Mouse (Mus musculus) left cerebral cortex, adult 8-10 months (tissue): ENCODE measurements around the gene Bglap. TPM values are rescaled to one million over a fixed set of nuclear protein-coding genes. Genes with fewer than 3 reads are reported as not detected.
A peak's percentile ranks its signal among the peaks of the same experiment; 100 is the strongest.
"Not testable (repeated sequence)": the region's sequence is repeated elsewhere in the genome, so short reads cannot be mapped to it uniquely, and the experiment has no call there.

Source experiments
- DNase-seq, 2 experiments: peaks; one replicate each; pipeline ENCODE4 v3.0.0; 2022; ENCODE audit warnings: low spot score in 2 of 2
- total RNA-seq, 4 experiments: library from RNA; stranded (reverse); gene quantifications; 2 replicates each; pipeline ENCODE4 v1.2.4; 2022

Gene Bglap
- total RNA-seq, 4 experiments from 2014 or later = 2.8 TPM; not detected in 3

DNA sequence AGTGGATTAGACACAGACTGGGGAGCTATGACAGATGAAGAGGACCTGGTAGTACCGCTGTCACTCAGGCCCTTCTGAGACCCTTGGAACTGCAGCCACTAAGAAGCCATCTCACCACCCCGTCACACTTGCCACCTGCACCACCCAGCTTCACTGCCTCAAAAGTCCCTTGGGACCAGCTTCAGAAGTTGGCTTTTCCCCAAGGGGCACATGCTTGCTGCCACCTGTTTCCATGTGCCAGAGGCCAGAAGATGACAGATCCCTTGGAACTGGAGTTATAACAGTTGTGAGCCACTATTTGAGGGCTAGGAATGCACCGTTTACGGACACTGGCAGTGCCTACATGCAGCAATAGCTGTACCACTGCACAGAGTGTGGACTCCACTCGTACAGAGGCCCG lies 11.0 kb upstream of the Bglap start:
- DNase-seq = no peak

DNA sequence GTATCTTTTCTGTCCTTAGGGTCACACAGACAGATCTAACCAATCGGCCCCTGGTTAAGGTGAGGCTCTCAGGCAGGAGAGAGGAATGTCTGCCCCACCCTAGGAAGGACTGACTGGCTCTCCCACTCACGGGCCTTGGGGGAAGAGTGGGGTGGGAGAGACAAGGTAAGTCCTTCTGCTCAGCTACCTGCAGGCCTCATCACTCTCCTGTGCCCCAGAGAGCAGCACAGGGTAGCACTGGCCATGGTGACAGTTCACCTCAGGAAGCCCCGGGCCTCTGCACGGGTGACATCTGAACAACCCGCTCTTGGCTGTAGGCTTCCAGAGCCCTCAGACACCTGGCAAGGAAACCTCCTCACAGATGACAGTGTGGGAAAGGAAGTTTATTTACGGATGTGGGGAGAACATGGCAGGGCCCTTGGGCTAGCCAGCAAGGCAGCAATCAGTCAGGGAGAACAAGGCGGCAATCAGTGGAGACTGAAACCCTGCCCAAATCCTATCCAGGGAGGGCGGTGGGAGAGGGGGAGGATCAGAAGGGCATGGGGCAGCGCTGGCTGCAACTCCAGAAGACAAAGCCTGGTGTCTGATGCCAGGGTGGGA lies 9.6 kb upstream of the Bglap start:
- no peak for DNase-seq

DNA sequence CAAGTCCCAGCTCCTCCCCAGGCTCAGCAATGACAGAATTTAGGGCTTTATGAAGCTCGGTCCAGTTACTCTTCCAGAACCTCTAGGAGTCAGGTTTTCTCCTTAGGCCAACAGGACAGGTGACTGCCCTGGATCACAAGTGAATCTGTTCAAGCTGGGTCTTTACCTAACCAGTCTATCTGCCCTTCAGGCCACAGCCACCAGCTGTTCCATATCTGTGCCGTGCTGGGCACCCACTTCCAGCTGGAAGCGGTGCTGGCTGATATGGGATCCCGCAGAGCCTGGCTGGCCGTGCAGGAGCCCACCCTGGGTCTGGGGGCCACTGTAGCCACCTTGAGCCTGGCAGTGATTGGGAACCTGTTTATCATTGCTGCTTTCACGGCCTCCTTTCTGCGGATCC lies 1.9 kb downstream of the Bglap start:
- DNase-seq = not testable (repeated sequence)

GRCm38 (mm10) chr3:88381389-88382315 lies 2.6 kb downstream of the Bglap start:
- DNase-seq = not testable (repeated sequence)

DNA sequence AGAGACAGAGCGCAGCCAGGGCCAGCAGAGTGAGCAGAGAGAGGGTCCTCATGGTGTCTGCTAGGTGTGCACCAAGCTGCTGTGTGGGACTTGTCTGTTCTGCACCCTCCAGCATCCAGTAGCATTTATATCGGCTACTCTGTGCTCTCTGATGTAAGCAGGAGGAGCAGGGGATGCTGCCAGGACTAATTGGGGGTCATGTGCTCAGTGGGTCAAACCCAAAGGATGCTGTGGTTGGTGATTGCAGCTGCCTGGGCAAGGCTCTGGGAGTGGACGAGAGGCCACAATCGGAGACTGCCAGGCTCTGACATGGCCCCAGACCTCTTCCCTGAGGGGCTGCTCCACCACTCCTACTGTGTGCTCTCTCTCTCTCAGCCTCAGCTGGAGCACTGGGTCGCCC lies 5.7 kb downstream of the Bglap start, which contains the start of gene Bglap2:
Gene Bglap2, minus strand, starts transcription at position 101 of the 400 bp plus-strand sequence.
- DNase-seq = not testable (repeated sequence)

DNA sequence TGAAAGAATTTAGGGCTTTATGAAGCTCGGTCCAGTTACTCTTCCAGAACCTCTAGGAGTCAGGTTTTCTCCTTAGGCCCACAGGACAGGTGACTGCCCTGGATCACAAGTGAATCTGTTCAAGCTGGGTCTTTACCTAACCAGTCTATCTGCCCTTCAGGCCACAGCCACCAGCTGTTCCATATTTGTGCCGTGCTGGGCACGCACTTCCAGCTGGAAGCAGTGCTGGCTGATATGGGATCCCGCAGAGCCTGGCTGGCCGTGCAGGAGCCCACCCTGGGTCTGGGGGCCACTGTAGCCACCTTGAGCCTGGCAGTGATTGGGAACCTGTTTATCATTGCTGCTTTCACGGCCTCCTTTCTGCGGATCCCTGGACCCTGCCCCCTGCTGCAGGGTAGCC lies 7.6 kb downstream of the Bglap start:
- not testable (repeated sequence) for DNase-seq

GRCm38 (mm10) chr3:88375750-88376626 lies 8.3 kb downstream of the Bglap start:
- not testable (repeated sequence) for DNase-seq

- not testable (repeated sequence) for DNase-seq
Measured at GRCm38 (mm10) chr3:88372643-88373042, 11.6 kb downstream of the Bglap start, which contains the start of gene Bglap3. TSS of gene Bglap3 (minus strand) at chr3:88372743.

DNA sequence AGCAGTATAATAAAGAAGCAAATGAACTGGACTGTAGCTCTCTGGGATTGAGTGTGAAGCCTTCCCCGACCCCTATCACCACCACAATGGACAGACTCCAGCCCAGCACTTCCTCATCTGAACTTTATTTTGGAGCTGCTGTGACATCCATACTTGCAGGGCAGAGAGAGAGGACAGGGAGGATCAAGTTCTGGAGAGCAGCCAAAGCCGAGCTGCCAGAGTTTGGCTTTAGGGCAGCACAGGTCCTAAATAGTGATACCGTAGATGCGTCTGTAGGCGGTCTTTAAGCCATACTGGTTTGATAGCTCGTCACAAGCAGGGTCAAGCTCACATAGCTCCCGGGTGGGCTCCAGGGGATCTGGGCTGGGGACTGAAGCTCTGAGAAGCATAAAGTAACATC lies 15.8 kb downstream of the Bglap start:
- DNase-seq = not testable (repeated sequence)

- DNase-seq = not testable (repeated sequence)
Measured at GRCm38 (mm10) chr3:88367517-88367916, 16.7 kb downstream of the Bglap start.

- DNase-seq = peak; percentile 58 to 69
Measured at GRCm38 (mm10) chr3:88366830-88367428, 17.3 kb downstream of the Bglap start.

DNA sequence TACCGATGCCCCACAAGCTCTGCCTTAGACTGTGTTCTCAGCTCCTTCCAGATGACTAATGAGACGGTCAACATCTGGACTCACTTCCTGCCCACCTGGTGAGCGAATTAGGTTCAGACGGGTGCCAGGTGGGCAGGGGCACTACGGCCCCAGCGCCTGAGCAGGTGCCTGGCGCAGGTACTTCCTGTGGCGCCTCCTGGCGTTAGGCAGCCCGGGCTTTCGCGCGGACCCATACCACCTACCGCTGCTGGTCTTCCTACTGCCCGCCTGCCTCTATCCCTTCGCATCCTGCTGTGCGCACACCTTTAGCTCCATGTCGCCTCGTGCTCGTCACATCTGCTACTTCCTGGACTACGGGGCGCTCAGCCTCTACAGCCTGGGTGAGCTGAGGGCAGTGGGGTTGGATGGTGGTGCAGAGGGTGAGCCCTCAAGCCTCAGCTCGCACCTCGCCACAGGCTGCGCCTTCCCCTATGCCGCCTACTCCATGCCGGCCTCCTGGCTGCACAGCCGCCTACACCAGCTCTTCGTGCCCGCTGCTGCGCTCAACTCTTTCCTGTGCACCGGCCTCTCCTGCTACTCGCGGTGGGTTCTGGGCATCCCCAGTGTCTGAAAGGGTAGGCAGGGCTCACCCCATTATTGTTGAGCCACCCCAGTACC lies 18.4 kb downstream of the Bglap start:
- DNase-seq = no peak

GRCm38 (mm10) chr3:88364337-88364736 lies 19.9 kb downstream of the Bglap start, which contains the start of gene Paqr6:
TSS of gene Paqr6 (plus strand) at chr3:88364584.
- DNase-seq = peak in 1 of 2 experiments; percentile 48

- peak in 1 of 2 experiments; percentile 74 for DNase-seq
Measured at GRCm38 (mm10) chr3:88363700-88364099, 20.6 kb downstream of the Bglap start.

- DNase-seq = peak in 1 of 2 experiments; percentile 36
Measured at GRCm38 (mm10) chr3:88361612-88362313, 22.5 kb downstream of the Bglap start.

DNA sequence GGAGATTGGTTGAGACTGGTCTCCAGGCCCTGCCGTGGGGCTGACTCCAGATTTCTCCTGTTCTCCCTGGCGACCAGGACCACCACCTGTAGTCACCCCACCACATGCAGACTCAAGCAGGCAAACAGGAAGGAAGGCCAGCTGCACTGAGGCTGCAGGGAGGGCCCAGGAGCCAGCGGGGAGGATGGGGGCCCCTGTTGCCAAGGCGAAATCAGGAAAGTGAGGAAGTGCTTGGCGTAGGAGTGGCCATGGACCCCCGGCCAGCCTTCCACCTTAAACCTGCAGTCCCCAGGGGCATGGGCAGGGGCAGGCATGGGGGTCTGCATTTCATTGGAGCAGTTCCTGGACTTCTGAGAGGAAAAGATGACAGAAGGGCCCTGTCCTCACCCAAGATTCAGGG lies 23.2 kb downstream of the Bglap start:
- no peak for DNase-seq

DNA sequence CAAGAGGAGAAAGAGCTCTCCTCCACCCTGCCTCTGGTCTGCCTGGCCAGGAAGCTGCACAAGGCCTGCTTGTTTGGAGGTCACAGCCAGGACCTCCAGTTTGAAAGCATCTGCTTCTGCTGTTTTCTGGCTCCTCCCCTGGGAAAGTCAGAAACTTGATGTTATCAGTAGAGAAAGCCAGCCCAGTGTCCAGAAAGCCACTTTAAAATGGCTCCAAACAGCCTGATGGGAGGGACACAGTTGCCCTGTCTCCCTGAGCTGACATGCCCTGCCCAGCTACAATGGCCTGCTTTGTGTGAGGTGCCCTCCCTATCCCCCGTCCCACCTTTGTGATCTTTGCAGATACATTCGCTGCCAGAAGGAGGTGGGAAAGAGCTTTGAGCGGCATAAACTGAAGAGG lies 24.3 kb downstream of the Bglap start:
- DNase-seq = no peak

DNA sequence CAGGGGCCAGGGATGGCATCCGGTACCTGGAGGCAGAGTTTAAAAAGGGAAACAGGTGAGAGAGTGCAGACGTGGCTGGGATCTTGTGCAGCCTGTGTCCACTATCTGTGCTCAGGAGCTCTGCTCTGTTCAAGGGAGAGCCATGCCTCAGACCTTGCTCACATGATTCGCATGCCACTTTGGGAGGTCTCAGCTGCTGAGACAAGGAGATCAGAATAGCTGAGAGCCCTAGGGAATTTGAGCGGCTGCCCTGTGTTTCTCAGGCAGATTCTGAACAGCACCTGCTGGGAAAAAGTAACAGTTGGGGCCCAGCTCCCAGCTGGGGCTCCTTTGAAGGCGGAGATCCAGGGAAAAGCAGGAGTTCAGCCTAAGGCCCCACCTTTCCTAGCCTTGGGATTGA lies 24.7 kb downstream of the Bglap start:
- no peak for DNase-seq

GRCm38 (mm10) chr3:88354396-88355165 lies 29.7 kb downstream of the Bglap start:
- DNase-seq = no peak
